Mouse (Mus musculus): Measurements from ENCODE around the gene Trem2. TPM values are rescaled to one million over a fixed set of nuclear protein-coding genes. Genes with fewer than 3 reads are reported as not detected.

Trem2 gene
- under 1 TPM in 1 of 2 experiments, not detected in 1; 0.22 TPM for polyA plus RNA-seq (2017; shearing (Covaris generic))

DNA sequence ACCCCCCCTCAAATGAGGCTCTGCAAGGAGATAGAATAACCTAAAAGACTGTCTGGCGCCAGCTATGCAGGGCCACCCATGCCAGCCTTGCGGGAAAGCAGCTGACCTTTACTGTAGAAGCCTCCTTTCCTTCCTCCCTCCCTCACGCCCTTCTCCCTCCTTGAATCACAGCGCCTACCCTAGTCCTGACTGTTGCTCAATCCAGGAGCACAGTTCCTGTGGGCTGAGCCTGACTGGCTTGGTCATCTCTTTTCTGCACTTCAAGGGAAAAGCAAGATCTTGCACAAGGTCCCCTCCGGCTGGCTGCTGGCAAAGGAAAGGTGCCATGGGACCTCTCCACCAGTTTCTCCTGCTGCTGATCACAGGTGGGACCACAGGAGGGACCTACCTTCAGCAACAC, at the start of gene Trem2:
Gene Trem2 (plus strand): TSS at position 171 of the 400 bp plus-strand sequence.

DNA sequence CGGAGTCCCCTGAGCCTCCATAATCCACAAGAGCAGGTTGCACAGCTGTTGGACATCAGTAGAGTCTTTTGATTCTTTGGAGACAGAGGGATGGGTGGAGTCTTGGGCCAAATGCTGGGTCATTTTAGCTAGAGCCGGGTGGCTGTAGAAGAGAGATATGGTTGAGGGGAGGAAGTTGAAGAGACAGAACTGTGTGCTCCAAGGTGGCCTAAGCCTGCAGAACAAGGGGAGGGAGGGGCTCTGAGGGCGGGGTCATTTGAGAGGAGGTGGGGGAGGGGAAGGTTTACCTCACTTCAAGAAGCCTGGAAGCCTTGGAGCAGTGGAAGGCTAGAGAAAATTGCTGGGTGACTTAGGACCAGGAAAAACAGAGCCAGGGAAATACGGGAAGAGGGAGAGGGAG, 47.0 kb upstream of the Trem2 start, which contains the start of gene Treml2:
Gene Treml2 (plus strand): TSS at position 296 of the 400 bp plus-strand sequence.

DNA sequence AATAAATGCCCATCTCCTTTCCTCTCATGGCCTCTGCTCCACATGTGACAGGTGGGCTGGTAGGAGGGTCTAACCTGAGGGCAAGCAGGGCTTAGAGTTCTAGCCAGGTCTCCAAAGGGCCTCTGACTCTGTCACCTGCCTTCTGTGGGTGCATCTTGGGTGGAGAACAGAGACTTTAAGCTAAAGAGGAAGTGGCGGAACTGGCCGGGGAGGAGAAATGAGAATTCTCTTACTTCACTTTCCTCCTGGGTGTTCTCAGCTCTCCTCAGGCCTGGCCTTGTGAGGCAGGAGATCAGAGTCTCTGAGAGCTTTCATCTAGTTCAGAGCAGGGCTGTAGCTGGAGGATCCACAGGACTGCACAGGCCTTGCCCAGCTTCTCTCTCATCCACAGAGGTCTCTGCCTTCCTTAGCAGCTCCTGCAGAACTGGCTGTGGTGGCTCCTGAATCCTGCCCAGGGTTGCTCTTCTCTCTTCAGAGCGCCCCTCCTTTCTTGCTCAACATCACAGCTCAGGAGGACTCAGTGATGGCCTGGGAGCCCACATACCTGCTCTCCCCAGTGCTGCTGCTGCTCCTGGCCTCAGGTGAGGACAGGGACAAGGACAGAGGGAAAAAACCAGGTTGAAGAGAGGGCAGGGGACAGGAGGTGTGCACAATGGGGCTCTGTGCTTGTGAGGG, 30.2 kb upstream of the Trem2 start, which contains the start of gene B430306N03Rik:
Gene B430306N03Rik (plus strand): TSS at position 237 of the 675 bp plus-strand sequence.

DNA sequence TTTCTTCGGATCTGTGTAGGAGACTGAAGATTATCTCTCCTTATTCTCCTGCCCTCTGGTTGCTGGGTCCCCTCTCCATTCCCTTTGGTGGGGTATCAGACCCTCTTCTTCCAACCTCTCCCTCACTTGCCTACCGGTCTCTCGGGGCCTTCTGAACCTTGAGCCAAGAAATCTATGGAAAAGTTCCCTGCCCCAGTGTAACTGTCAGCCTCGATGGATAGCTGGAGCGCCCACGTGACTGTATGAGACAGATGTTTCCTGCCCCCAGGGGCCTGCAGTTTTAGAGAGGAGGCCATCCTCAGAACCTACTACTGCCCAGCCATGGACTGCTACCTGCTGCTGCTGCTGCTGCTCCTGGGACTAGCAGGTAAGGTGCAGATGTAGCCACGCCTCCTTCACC, 13.4 kb downstream of the Trem2 start, which contains the start of gene Treml1:
Gene Treml1 (plus strand): TSS at position 301 of the 400 bp plus-strand sequence.

Other genes with a start within 250 kb of the Trem2 start
- gene 9830107B12Rik, start 200.1 kb upstream of the Trem2 start, polyA plus RNA-seq (2017; shearing (Covaris generic)) = under 1 TPM in 1 of 2 experiments, not detected in 1; 0.23 TPM
- under 1 TPM in 1 of 2 experiments, not detected in 1; 0.31 TPM for gene A530064D06Rik, start 179.1 kb upstream of the Trem2 start, polyA plus RNA-seq (2017; shearing (Covaris generic))
- gene Trem1, start 113.6 kb upstream of the Trem2 start, polyA plus RNA-seq (2017; shearing (Covaris generic)) = under 1 TPM in 1 of 2 experiments, not detected in 1; 0.07 TPM
- gene Trem3, start 98.6 kb upstream of the Trem2 start, polyA plus RNA-seq (2017; shearing (Covaris generic)) = not detected
- gene Treml4, start 82.1 kb upstream of the Trem2 start, polyA plus RNA-seq (2017; shearing (Covaris generic)) = 1 to 10 TPM in 1 of 2 experiments, under 1 TPM in 1; 0.97 to 2.1 TPM
- 10 to 100 TPM; 15.6 to 38.8 TPM for gene Treml2, start 46.9 kb upstream of the Trem2 start, polyA plus RNA-seq (2017; shearing (Covaris generic))
- 1 to 10 TPM; 3.0 to 4.3 TPM for gene B430306N03Rik, start 30.3 kb upstream of the Trem2 start, polyA plus RNA-seq (2017; shearing (Covaris generic))
- under 1 TPM in 1 of 2 experiments, not detected in 1; 0.42 TPM for gene Treml1, start 13.5 kb downstream of the Trem2 start, polyA plus RNA-seq (2017; shearing (Covaris generic))
- gene Nfya, start 63.5 kb downstream of the Trem2 start, polyA plus RNA-seq (2017; shearing (Covaris generic)) = 1 to 10 TPM; 4.5 to 8.6 TPM
- 10 to 100 TPM; 57.9 to 80.4 TPM for gene Oard1, start 63.6 kb downstream of the Trem2 start, polyA plus RNA-seq (2017; shearing (Covaris generic))
- 10 to 100 TPM; 15.0 to 22.1 TPM for gene Apobec2, start 86.5 kb downstream of the Trem2 start, polyA plus RNA-seq (2017; shearing (Covaris generic))
- 1 to 10 TPM in 1 of 2 experiments, under 1 TPM in 1; 0.36 to 2.0 TPM for gene Tspo2, start 105.1 kb downstream of the Trem2 start, polyA plus RNA-seq (2017; shearing (Covaris generic))
- gene Unc5cl, start 108.5 kb downstream of the Trem2 start, polyA plus RNA-seq (2017; shearing (Covaris generic)) = 10 to 100 TPM; 37.7 to 43.4 TPM